Mouse (Mus musculus) ovary, adult 18-20 months (tissue): Measurements from ENCODE around the gene Gpi1.
"Not testable (repeated sequence)": the region's sequence is repeated elsewhere in the genome, so short reads cannot be mapped to it uniquely, and the experiment has no call there.

Experiments
- DNase-seq: peaks from one replicate; pipeline ENCODE4 v3.0.0; 2022; ENCODE audit warnings: low spot score, mixed read lengths

Gene Gpi1

DNA sequence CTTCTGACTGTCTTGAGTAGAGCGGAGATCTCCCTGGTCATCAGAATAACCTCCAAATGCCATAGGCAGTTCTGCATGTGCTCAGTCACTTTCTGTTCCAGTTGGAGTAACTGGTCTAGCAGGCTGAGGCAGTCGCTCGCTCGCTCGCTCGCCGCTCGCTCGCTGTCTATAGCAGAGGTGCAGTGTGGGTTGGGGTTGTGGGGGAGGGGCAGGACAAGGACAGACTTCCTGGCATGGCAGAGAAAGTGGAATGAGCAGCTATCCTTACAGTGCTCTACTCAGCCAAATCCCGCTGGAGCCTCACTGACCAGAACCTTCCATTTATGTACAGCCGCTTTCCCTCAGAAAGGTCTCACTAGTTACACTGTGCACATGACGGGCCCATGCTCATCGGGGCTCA lies 46.8 kb downstream of the Gpi1 start:
- no peak for DNase-seq

DNA sequence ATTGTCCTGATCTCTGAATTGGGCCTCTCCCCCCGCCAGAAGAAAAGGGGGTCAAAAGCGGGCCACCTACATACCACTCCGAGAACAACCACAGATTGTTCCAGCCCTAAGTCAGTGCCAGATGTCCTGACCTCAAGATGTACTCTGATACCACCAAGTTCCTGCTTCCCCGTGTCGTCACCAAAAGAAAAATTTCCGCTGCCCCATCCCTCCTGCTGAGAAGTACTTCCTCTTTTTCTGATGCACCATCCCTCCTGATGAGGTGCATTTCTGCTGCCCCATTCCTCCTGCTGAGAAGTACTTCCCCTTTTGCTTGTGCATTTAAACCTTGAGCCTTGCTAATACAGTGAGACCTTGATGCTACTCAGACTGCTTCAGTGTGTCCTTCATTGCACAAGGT lies 53.9 kb downstream of the Gpi1 start:
- DNase-seq, result not testable (repeated sequence)

DNA sequence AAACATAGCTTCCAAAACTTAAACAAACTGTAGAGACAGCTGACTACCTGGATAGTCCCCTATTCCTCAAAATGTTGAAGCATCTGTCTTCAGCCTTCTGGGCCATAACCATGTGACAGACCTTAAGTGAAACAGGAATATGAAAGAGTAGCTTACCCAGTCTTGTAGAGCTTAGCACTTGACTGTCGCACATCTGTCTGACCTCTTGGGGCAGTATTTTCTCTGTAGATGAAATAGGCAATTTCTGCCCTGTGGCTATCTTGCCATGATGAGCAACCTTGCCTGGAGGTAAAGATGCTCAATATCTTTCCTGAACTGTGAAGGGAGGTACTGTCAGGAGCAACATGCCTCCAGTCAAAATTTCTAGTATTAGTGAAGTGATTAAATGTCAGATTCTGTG lies 57.9 kb downstream of the Gpi1 start:
- DNase-seq, result no peak

DNA sequence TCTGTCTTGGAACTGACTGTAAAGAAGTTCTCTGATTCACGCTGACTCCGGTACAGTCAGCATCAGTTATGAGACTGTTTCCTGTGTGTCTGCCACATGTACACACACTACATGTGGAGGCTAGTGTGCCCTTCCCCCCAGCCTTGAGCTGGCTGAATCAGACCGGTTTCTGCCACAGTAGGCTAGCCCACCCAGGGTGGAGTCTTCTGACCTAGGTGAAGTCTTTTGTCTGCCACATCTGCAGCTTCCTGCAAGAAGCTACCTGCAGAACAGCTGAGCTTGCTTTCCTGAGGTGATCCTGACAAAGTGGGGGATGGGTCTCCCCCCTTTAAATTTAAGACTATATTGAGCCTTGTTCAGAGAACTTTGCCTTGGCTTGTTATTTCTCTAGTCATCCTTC lies 60.7 kb downstream of the Gpi1 start, which contains the start of gene Uba2:
TSS of gene Uba2 (minus strand) at position 146 of the 400 bp plus-strand sequence.
- DNase-seq, result no peak

DNA sequence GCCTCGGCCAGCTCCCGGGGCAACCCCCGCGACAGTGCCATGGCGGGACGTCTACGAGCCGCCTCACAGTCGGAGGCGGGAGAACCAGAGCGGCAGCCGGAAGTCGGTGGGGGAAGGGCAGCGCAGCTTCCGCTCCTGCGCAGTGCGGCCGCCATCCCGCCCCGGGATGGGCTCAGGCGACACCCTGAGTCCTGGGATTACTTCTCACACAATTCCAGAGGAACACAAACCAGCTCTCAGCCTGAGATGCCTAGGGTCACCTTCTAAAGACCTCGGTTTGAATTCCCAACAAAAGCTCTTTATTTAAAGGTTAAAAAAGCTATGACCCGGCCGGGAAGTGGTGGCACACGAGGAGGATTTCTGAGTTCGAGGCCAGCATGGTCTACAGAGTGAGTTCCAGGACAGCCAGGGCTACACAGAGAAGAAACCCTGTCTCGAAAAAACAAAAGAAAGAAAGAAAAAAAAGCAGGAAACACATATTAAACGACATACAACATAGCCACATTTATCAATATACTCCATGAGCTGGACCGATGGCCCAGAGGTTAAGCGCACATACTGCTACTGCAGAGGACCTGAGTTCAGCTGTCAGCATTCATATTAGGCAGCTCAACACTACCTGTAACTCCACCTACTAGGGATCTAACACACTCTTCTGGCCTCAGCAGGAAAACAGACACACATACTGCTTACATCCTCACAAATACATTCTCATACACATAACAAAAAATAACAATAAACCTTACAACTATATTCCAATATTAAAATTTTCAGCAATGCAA lies 61.5 kb downstream of the Gpi1 start:
- peak; percentile 79 for DNase-seq

DNA sequence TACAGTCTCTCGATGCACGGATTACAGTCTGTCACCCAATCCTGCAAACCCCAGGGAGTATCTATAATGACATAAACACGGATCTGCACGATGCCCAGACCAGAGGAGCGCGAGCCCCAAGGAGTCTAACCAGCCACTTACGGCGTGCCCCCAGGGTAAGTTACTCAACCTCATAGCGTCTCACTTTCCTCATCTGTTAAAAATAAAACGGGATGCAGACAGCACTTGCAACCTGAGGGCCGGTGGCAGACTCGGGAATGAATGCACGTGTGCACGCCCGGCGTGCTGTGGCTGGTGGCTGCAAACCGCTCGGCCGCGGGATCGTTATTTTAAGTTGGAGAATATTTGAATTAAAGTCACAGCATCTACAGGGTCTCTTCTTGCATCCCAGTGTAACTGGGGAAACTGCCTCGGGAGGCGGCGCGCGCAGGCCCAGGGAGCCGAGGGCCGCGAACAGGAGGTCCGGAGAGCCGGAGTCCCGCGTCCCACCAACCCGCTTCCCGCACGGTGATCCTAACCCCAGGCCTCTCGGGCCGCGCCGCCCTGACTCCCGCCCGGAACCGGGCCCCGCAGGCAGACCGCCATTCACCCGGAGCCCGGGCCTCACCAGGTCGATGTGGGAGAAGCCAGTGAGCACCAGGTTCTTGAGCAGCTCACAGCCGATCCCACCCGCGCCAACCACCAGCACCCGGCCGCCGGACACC lies 62.2 kb downstream of the Gpi1 start:
- no peak for DNase-seq

DNA sequence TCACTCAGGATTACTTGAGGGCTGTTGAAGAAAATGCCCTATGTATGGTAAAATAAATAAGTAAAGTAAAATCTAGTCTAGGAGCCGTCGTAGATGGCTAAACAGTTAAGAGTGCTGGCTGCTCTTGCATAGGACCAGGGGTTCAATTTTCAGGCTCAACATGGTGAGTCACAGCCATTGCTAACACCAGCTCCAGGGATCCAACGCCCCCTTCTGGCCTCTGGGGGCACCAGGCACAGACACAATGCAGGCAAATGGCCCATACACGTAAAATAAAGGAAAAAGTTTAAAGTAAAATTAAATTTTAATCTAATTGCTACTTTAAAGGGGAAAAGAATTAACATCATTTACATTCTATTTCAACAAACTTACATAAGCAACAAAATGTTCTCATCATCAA lies 63.3 kb downstream of the Gpi1 start:
- no peak for DNase-seq

DNA sequence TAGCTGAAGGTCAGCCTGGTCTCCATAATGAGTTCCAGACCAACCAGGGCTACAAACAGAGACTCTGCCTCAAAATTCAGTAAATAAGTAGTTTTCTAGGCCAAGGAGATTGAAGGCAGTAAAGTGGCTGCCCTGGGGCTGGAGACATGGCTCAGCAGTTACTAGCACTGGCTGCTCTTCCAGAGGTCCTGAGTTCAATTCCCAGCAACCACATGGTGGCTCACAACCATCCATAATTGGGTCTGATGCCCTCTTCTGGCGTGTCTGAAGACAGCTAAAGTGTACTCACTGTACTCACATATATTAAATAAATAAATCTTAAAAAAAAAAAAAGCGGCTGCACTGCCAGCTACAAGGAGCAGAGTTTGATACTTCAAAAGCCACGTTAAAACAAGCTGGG lies 64.1 kb downstream of the Gpi1 start:
- no peak for DNase-seq

DNA sequence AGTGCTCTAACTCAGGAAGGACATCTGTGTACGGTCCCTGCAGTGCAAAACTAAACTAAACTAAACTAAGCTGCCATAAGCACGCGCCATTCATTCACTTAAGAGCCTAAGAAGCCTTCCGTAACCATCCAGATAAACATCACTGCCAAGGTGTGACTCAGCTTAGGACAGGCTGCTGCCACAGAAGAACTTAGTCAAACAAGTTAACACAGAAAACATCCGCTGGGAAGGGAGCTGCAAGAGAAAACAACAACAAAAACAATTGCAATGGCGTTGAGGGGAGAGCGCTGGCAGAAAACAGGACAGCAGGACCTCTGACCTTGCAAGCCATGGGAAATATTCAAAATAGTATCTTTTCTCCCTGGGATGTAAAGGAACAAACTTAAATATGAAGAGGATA lies 65.5 kb downstream of the Gpi1 start:
- no peak for DNase-seq

DNA sequence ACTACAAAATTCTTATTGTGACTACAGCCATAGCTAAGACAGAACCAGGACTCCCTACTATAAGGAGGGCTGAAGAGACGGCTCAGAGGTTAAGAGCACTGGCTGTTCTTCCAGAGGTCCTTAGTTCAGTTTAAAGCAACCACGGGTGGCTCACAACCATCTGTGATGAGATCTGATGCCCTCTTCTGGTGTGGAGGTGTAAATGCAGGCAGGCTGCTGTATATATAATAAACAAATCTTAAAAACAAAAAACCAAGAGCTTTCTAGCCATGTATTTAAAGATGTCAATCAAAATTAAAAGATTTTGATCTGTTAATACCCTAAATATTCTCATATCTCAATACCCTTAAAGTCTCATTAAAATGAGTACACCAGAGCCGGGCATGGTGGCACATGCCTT lies 71.0 kb downstream of the Gpi1 start:
- no peak for DNase-seq

DNA sequence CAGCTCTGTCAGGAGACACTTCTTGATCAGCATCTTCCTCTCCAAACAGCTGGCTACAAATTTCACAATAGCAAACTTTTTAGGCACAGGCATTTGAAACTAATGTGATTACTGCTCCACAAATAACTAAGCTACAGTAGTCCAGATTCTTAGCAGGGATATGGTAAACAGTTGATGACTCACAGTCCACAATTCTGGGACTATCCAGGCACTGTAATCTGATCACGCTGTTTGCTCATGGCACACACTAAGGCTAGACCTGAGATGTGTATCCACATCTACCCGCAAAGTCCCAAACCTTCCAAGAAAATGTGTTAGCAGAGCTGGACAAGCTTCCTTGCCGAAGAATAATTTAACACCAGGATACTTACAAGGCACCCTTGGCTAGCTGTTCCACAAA lies 72.1 kb downstream of the Gpi1 start:
- DNase-seq, result no peak
